Mouse (Mus musculus): Measurements from ENCODE around the gene Usp5.
"Not testable (repeated sequence)": the region's sequence is repeated elsewhere in the genome, so short reads cannot be mapped to it uniquely, and the experiment has no call there.

Gene Usp5

DNA sequence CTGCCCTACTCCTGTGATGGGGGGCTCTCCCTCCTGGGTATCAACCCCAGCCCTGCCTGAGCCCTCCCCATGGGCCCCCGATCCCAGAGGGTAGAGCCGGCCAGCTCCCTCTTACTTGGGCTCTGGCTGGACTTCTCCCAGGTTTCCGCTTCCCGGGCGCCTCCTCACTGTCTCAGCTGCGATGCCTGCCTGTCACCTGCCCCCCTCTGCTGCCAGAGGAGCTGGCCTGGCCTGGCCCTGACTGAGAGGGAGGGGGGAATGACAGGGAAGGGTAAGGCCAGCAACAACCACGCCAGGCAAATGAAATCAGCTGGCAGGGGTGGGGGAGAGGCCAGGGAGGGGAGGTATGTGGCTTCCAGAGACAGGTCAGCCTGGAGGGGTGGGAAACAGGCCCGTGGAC lies 10.5 kb upstream of the Usp5 start:
- DNase-seq: no peak

DNA sequence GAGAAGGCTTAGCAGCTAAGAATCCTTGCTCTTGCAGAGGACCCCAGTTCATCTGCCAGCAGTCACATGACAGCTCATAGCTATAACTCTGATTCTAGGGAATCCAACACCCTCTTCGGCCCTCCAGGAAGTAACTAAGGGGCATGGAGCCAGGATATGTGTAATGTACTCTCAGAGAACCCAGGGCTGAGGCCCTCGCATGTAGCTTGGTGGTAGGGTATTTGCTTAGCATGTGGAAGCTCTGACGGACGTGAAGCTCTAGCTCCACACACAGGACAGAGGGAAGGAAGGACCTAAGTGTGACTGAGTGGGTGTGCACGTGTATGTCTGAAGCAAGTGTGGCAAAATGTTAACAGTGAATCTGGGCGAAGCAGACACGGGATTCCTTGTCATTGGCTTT lies 7.1 kb upstream of the Usp5 start:
- DNase-seq: no peak

DNA sequence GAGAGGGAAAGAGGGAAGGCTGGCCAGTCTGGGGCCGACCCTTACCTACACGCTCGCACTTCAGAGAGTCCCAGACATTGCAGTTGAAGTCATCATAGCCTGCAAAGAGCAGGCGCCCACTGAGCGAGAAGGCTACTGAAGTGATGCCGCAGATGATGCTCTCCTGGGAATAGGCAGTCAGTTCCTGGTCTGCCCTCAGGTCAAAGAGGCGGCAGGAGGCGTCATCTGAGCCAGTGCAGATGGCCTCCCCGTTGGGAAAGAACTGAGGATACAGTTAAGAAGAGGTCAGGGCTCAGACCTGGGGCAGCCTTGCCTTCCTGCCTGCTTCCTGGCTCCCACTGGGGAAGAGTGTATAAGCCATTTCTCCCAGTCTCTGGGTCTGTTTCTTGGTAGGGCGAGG lies 6.2 kb upstream of the Usp5 start:
- DNase-seq: no peak

DNA sequence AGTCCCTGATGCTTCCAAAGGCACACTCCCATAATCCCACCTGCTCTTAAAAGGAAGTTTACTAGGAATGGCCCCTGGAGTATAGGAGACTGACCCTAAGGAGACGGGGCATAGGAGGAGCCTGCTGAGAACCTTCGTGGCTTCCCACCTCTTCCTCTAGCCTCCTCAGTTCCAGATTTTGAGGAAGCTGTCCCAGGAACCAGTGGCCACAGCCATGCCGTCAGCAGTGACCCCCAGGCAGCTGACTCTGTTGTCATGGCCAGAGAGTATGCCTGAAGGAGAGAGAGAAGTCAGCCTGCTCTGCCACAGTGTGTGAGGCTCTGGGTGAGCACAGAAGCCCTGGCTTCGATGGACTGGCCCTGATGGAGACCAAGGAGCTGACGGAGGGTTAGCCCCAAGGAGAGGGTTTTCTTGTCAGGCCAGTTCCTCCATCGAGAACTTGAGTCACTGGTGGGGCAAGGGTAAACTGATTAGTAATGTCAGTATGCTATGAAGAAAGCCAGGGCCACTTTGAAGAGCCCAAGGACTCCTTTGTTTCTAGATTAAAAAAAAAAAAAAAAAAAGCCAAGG lies 5.3 kb upstream of the Usp5 start:
- DNase-seq: no peak

DNA sequence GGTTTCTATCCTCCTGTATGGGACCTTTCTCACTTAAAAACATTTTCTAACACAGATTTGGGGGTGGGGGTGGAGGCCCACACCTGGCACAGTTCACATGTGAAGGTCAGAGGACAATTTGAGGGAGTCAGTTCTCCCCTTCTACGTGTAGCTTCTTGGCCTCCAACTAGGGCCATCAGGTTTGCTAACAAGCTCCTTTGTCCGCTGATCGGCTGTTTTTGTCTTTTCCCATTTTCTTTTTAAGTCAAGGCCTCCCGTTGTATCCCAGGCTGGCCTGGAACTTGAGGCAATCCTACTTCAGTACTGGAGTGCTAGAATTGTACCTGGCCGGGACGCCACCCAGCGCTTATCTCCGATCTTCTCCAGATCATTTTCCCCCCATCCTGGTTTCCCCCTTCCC lies 2.4 kb upstream of the Usp5 start:
- no peak for DNase-seq

DNA sequence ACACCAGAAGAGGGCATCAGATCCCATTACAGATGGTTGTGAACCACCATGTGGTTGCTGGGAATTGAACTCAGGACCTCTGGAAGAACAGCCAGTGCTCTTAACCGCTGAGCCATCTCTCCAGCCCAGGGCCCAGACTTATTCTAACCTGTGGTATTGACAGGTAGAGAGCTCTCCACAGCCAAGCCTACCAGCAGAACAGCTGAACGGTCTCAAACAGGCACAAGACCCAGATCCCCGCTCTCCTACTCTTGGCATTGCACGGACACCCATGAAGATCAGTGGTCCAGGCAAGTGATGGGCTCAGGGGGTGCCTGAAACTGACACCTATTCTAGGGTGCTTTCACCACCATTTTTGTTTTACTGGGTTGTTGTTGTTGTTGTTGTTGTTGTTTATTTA lies 1.9 kb upstream of the Usp5 start:
- DNase-seq: not testable (repeated sequence)

DNA sequence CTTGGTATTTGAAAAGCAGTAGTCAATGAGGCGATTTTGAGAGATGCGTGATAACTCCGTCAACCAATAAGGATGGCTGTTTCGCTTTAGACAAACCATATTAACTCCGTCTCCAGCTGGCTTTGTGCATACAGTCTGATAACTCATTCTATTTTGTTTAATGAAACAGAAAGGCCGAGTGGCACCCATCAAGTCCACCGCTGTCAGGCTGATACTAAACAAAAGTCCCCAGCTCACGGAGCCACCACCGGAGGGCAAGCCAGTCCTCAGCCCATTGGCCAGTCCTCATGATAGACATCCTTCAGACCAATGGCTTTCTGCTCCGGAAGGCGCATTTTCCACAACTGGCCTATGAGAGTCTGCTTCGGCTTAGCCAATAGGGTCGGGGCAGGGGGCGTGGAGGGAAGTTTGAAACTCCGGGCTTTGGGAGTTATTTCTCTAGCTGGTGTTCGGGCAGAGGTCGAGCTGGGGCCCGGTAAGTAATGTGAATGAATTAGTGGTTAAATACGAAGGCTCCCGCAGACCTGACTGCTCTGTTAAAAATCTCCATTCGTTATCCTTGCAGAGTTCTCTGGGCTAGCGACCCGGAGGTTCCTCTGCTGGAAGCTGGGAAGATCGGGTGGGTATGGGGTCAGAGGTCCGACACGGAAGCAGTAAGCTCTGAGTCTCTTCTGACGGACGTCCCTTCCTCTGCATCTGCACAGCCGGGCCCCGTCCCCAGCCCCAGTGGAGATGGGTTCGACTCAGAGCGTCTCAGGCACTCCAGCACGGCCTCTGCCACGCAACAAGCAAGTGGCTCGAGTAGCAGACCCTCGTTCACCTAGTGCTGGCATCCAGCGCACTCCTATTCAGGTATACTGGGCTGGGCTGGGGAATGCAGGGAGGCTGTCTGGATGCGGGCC lies 766 bp upstream of the Usp5 start:
- DNase-seq: peak; percentile 94

DNA sequence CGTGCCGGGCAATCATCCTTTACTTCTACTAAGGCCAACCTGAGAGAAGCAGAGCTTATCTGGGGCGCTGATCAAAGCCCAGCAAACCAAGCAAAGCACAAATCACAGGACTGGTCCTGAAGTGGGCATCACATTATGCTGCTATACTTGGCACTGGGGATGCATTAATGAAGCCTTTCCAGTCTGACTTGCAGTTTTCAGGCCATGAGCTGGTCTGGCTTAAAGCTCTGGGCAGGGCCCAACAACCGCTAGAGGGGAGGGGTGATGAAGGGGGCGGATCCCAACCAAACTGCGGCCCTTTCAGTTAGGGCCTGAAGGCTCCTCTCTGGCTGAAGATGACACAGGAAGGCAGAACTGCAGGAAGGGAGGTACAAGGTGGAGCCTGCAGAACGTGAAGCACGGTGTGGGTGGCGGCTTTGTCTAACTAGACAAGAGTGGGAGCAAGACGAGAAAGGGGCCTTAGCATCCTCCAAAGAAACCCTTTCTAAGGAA lies 1.1 kb downstream of the Usp5 start:
- DNase-seq: peak; percentile 74

DNA sequence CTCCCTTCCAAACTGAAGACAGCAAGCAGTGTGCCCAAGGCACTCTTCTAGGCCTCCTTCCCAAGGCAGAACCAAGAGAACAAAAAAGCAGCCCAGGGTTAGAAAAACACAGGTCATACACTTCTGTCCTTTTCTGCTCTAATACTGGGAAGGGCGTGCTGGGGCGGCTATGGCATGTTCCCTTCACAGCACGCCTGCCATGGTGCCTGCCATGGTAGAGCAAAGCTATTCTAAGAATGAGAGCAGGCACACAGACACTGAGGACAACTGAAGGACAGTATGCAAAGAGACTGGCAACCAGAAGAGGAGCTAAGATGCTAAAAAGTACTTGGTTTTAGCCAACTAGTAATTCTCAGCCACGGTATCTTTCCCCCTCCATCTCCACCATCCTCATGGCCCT lies 7.2 kb downstream of the Usp5 start:
- DNase-seq: no peak

DNA sequence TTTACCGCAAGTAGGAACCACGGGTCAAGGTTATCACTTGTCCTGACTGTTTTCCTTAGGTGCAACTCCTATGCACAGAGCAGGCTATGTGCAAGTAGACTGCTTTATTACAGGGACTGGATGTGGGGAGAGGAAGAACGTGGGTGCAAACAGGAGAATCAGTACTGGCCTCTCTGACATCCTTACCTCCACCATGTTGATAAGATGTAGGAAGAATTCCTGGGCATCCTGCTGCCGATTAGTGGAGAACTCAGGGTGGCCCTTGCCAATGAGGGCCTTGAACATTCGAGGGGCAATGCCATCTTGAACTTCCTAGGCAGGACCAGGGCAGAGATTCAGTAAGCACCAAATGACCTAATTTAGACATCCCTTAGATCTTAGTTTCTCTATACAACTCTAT lies 8.4 kb downstream of the Usp5 start:
- DNase-seq: no peak

DNA sequence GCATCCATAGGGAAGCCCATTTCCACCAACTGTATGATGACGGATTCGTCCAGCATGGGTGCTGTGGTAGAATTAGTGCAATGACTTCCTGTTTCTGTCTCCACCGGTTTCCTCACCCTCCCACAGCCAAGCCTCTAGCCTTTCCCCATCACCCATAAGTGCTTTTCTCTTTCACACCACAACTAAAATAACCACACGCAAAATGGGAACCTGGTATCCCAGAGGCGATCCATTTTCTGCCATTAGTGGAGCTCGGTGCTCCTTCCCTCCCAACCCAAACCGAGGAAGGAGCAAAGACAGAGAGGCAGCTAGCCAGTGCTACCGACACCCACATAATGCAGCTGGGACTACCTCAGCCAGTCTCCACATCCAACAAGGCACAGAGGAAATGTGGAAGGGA lies 11.3 kb downstream of the Usp5 start:
- no peak for DNase-seq

DNA sequence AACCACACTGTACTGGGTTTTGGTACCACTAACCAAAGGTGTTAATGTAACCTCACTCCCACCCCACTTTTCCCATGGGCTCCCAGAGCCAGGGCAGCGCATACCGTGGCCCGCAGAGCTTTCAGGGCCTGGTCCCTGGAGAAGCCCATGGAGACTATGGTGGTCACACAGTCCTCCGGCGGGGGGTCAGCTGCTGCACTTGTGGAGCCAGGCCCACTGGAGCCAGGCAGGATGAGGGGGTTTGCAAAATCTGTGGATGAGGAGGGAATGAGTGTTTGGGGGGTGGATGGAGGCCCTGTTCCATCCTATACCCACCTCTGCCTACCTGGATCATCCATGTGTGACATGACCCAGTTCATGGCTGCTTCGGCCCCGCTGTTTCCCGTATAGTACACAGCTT lies 11.7 kb downstream of the Usp5 start:
- DNase-seq: no peak

DNA sequence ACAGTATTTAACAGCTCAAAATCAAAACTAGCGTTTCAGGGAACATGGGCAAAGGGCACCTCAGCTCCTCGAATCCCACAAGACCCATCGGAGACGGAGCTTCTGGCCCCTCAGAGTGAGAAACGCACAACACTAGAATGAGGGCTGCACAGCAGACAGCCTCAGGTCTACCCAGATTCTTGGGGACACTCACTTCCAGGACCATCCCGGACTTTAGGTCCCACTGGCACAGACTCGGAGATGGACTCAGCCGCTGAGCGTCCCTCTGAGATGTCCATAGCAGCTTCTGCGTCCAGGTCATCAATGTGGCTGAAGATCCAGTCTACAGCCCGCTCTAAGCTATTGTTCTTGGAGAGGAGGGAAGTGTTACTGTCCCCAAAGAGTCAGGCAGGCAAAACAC lies 12.2 kb downstream of the Usp5 start:
- DNase-seq: no peak

DNA sequence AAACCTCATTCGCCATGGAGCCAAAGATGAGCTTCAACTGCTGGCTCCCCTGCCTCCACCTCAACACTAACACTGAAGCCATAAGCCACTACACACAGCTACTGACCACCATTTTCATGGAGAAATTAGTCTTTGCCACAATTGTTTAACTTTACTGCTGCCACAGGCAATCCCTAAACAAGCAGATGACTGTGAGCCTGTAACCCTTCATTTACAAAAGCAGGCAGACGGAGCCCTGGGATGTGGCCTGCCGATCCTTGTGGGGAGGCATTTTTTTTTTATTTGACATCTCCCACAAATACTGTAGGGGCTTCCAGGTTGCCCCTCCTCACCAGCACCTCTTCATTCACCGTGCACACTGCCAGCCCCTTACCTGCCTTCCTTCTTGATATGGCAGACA lies 12.7 kb downstream of the Usp5 start:
- no peak for DNase-seq

DNA sequence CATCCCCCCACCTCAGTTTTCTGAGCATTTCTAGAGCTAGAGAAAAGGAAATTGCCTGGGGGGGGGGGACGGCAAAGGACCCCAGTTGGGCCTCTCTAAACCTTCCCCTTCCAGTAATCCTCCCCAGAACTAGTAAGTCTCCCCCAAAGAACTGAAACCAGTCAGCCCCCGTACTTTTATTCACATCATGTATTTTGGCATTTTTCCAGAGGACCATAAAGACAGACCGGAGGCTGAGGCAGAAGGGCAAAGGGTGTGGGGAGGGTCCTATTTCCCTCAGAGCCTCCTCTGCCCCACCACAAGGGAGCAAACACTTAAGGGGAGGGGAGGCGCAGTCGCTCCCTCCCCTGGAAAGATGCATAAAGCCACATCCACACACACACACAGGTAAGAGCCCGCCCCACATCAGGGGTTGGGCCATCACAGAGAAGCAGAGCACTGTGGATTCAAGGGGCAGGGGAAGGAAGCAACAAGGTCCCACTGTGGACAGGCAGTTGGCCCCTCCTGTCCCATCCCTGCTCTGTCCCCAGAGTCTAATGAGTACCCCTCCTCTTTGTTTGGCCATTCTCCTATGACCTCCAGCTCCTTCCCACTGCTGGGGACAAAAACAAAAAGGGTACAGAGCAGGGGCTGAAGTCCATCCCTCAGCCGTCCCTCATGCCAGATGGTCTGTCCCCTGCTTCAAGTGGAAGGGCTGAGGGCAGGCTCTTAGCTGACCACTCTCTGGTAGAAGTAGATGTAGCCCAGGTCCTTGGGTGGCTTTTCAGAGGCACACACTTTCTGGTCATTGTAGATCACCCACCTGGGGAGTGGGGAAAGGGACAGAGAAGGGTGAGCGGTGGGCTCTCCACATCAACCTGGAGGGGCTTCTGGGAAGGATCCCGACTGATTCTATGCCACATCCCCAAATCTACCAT lies 14.2 kb downstream of the Usp5 start:
- no peak for DNase-seq

DNA sequence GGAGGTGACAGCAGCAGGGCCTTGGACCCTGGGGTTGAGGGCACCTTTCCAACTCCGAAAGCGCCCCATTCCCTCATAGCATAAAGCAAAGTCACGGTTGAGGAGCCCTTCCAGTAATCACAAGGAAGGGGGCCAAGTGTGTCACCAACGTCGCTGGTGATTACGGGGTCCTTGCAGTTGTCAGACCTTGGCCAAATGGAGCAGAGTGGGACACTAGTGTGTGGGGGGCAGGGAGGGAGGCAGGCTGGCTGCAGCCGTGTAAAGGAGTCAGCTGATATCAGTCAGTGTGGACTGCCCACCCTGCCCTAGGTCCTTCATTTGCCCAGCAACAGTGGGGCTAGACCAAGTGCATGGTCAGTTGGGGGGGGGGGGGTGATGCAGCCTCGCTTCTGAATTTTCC lies 14.8 kb downstream of the Usp5 start:
- peak; percentile 58 for DNase-seq

DNA sequence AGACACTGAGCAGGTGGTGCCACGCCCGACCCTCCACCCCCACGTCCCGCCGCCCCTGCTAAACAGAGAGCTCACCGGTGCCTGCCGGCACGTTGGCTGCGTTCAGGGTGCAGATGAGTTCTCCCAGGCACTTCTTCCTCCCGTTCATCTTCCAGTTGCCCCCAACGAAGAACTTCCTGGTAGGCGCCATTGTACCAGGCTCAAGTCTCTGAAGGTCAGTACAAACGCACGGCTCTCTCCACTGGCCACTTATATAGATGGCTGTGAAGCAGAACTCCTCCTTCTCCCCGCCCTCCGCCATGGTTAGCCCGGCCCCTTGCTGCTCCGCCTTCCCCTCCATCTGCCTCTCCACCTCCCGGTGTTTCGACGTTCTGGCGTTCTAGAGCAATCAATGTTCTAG lies 15.4 kb downstream of the Usp5 start, which contains the start of gene Tpi1:
Gene Tpi1 (minus strand): TSS at position 364 of the 400 bp plus-strand sequence.
- peak; percentile 94 for DNase-seq

DNA sequence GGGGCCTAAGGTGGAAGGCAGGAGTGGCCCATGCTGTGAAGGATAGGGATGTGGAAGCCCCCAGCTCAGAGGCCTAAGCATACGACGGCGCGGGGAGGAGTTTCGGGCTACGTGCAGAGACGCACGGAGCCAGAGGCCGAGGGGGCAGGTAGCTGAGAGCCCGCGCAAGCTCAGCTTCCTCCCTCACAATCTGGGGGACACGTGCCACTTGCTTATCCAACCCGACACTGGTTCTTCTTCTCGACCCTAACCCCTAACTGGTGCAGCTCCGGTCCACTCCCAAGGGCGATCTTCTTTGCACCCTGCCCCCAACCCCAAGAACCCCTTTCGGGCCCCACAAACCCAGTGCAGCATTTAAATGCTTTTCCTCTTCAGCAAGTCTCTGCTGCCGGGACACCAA lies 15.8 kb downstream of the Usp5 start:
- peak; percentile 79 for DNase-seq

DNA sequence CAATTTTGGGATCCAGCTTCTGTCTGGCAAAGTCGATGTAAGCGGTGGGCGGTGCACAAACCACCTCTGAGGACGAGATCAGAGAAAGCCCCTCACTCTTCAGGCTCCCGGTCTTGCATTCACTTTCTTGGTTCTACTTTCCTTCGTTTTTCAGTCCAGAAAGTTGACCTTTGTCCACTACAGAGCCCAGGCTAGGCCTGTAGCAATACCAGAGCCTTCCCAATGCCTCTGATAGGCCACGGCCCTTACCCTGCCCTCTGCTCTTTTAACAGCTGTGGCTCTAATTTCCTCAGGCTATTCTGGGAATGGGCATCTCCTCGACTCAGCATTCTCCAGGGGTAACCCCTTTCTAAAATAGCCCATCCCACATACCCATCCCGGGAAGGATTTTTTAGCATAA lies 16.4 kb downstream of the Usp5 start:
- no peak for DNase-seq

DNA sequence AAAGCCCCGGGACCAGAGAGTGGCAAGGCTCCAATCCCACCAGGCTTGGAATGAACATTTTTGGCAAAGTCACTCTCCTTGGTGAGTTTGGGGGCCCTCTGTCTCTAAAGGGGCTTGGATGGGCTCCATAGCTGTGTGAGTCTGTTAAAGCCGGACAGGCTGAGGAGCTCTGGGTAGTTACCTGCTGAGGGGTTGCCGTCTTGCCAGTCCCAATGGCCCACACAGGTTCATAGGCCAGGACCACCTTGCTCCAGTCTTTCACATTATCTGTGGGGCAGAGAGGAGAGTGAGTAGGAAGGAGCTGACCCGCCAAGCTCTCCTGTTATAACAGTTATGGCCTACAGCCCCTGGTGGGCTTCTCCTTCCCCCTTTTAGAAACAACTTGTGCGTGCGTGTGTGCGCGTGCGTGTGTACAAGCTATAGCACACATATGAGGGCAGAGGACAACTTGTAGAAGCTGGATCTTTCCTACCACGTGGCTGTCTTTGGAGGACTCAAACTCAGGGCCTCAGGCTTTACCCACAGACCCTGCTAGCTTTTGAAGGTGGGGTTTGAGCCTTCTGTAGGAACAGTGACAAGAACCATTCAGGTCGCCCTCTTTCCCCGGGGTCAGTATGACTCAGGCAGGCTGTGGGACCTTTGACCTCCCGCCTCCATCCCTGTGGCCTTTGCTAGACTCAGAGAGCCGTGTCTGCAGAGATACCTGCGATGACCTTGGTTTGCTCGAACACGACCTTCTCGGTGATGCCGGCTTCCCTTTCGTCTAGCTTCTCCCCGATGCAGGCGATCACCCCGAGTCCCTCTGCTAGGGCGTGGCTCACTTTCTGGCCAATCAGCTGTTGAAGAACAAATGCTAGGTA lies 17.4 kb downstream of the Usp5 start:
- DNase-seq: no peak

DNA sequence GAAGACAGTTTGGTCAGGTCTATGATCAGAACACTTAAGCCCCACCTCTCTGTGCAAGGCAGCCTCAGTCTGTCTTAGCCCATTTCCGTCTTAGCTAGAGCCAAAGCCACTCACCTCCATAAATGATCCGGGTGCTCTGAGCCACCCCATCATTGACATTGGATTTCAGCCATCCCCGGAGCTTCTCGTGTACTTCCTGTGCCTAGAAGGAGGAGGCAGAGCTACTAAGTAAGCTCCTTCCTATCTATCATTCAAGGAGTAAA lies 17.9 kb downstream of the Usp5 start:
- DNase-seq: no peak

DNA sequence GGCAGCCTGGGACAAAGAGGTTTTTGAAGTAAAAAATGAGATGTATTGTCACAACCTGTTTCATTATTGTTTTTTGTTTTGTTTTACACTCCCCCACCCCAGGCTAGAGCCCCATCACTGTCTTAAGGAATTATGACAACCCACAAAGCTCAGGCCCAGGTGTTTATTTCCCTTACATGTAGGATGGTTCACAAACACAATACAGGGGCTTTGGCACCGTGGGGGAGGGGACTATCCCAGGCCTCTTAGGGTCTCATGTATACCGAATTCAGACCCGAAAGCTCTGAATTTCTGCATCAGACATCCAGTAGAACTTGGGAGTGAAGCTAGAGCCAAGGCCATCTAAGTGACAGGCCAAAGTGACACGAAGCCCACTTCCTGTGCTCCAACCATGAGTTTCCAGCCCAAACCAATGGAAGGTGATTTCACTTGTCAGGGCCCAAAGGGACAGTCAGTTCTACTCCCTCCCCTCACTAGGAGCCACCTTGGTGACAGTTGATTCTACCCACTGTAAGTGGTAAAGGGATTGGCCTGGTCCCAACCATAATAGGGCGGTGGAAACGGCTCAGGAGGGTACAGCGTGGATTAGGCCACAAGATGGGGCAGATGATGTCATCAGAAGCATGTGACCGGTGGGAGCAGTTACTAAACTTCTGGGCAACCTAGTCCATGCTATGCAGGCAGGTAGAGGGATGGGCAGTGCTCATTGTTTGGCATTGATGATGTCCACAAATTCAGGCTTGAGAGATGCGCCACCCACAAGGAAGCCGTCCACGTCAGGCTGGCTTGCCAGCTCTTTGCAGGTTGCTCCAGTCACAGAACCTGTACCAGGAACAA lies 18.5 kb downstream of the Usp5 start:
- DNase-seq: not testable (repeated sequence)
